Mouse (Mus musculus): ENCODE data around the gene Sema5a.

The Sema5a gene

DNA sequence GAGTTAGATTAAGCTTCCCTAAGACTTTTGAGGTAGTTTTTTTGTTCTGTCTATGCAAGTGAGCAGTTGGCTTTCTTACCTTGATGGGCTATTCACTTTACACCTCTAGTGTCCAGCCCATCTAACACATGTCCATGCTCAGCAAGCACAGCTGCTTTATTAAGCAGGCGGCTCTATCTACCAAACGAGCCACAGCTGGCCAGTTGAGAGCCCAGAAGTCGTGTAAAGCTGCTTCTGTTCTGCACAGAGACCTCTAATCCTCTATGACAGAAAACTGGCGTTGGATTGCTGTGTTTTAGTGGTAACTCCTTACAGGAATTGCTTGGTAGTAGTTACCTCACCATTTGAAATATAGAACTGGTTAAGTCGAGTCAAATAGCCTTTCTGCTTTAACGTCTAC lies 126.8 kb downstream of the Sema5a start:
- no peak for DNase-seq

DNA sequence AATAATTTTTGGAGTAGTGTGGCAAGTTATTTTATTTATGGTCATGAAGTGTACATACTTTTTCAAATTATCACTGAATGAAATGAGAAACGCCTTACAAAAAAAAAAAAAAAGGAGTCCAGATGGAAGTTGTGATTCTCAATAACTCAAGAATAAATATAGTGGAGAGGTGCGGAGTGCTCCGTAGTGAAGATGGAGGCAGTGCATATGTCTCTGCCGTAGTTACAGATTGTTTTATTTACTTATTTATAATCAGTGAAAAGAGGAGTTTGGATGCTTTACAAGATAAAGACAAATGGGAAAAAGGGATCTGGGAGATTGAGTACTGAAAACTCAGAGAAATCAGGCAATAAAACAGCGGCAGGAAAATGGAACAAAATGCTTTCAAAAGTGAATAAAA lies 131.7 kb downstream of the Sema5a start:
- DNase-seq: no peak

DNA sequence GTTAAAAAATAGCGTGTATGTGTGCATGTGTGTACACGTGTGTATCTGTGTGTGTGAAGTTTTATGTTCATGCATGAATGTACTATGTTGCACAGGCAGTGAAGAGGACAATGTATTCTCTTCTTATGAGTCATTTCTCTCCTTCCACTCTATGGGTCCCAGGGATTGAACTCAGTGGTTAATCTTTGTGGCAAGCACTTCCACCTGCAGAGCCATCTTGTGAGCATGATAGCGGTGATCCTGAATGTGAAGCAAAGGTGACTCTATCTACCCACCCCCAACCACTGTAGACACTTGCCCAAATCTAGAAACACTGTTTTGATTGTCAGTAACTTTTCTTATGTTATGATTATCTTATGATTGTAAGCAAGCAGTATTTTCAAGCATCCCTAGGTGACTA lies 133.2 kb downstream of the Sema5a start:
- no peak for DNase-seq

DNA sequence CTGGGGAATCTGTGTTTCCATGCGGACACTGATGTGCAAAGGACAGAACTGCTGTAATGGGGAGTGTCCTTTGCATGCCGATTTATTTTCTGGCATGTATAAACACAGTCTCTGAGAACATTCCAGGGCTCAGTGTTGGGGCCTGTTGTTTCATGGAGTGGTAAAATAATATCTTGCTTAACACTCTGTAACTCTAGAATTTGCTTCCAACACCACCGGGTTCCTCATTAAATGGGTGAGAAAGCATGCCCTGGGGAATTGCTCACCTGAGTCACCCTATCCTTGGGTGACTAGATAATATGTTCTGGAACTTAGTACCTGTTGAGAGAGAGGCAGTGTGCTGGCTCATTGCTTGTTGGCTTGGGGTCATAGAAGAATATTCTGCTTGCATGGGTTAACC lies 135.7 kb downstream of the Sema5a start:
- DNase-seq: no peak

DNA sequence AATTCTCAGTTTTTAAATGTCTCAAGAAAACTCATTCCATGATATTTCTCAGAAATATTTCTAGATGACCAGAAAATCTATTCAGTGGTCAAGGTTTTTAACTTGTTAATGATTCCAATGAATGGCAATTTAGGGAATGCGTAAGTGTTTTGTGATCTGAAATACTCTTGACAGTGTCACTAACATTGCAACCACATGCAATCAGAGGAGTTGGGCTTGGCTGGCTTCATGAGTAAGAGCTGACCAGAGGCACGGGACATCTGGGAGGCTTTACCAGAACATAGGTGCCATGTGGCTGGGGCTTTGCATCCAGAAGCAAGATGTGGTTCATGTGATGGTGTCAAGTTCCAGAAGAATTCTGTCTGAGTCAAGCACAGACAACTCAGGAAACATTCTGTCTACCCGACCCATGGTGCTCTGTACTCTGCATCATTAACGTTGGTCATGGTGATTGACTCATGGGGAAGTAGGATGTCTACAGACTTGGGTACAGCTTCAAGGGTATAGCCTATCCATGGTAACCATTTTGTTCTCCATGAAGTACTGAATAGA lies 138.4 kb downstream of the Sema5a start:
- no peak for DNase-seq

DNA sequence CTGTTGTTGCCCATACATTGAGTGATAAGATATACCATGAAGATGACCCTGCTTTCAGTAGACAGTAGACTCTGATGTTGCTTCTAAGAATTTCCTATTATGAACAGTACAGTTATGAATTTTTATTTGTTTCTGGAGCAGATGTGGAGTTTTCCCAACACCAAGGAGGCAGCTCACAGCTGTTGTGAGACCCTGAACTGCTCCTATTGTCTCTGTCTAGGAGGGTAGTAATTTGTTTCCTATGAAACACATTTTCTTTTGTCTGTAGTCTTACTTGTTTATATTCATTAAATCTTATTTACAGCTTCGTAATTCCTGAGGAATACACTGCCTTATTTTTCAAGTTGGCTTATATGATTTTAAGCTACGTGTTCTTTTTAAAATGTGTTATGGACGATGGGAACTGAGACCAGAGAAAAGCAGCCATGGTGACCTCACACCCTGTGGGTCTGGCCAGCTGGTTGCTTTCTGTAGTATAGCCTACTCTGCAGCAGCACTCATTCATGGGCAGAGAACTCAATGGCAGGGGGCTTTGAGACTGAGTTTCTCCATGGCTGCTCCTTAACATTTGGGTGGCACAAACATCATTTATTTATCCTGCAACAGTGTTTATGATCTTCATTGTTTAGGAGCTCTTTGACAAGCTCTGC lies 151.8 kb downstream of the Sema5a start:
- DNase-seq: no peak

DNA sequence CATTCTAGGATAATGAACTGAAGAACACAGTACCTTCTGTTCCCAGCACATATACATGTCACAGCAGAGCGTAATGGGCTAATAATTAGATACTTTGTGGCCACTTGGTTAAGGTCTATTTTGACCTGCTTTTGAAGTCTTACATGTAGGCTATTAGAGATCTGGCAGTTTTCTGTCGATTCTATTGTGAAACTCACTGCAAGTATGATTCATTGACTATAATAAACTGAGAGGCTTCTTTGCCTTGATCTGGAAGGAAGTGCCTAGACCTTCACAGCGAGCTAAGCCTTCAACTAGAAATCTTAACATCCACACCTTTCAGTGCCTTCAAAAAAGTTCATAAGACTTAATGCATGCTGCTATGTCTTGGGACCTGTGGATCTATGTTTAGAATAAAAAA lies 152.5 kb downstream of the Sema5a start:
- DNase-seq: no peak

DNA sequence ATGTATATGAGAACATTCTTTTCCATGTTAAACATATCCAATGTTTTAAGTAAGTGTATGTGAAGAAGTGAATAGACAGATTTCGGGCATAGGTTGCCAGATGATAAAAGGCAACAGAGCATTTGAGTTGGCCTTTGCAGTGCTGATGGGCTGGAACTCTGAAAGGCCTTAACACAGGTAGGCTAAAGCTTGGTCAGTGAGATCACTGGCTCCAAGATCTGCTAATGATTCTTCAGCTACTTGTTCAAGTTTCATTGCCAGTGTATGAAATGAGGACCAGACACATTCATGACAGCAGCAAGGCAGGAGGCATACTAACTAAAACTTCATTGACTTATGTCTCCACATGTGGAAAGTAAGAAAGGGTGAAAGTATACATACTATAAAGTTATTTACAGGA lies 154.1 kb downstream of the Sema5a start:
- DNase-seq: no peak

DNA sequence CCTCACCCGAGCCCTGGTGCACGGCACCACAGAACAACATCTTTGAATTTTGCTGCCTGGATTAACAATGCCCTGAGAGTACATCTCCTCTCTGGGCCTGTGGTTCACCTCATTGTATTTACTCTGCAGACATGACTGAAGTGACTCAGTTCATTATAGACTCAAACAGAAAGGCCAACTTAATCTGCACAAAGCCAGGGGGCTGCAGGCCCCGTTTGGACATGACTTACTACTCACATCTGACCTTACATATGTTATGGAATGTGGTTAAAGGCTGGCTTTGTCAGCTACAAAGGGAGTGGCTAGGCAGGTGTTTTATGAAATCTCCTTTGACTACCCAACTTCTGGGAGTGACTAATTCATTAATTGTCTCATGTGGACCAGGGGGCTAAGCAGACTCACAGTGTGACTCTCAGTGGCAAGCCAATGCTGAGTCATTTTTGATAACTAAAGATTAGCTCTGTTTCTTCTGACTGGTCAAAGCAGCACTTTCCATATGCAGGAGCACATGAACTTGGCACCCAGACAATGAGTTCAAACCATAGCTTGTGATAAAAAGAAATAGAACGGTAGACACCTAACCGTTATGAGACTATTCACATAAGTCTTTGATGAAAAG lies 157.4 kb downstream of the Sema5a start:
- no peak for DNase-seq

DNA sequence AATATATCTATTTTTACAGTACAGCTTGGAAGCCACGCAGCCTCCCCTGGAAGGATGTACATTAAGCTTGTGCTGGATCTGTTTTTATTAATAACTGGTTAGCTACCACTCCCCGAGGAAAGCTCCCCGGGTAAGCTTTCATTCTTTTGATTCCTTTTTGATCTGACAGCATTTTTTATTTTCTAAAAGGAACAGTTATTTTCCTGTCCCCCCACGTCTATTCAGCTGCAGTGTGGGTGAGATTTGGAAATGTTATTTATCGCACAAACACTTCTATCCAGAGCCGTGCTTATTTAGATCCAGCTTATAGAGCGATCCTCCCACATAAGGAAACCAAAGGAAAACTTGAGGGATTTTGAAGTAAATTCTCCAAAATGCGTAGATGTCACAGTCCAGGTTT lies 158.7 kb downstream of the Sema5a start:
- no peak for DNase-seq

DNA sequence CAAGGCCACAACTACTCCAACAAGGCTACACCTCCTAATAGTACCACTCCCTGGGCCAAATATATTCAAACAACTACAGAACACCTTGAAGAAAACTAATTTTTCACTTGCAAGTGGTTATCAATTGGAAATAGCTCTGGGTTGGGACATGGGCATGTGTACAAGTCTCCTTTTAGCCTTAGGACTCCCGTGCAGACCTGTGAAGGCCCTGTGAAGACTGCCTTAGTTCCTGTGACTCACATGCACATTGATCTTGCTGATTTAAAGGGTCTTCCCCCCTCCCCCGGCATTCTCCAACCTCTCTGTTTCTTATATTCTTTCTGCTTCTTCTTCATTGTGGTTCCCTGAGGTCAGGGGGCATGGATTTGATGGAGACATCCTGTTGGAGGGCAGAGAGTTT lies 161.8 kb downstream of the Sema5a start:
- DNase-seq: no peak

DNA sequence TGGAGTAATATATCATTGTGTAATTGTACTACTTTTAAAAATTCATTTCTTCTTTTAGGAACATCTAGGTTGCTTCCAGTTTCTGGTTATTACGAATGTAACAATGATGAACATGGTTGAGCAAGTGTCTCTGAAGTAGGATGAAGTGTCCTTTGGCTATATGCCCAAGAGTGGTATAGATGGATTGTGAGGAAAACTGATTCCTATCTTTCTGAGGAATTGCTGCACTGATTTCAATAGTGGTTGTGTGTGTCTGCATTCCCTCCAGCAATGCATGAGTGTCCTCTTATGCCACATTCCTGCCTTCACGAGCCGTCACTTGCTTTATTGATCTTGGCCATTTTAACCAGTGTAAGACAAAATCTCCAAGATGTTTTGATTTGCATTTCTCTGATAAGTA lies 163.2 kb downstream of the Sema5a start:
- DNase-seq: no peak

DNA sequence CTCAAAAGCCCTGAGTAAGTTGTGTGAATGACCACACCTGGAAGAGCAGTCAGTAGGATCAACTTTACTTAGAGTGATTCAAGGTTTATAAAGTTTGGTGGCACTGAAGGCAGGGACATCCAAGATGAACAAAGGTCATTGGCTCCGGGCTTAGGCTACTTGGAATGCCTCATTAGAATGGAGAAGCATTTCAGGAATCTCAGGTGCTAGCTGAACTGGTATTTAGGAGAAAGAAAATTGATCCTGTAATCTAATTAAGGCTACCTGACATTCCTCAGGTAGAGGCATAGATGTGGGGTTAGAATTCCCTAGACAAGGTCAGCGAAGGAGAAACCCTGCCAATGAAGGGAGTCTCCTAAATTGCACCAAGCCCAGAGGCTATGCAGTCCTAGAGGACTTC lies 171.7 kb downstream of the Sema5a start:
- DNase-seq: no peak

DNA sequence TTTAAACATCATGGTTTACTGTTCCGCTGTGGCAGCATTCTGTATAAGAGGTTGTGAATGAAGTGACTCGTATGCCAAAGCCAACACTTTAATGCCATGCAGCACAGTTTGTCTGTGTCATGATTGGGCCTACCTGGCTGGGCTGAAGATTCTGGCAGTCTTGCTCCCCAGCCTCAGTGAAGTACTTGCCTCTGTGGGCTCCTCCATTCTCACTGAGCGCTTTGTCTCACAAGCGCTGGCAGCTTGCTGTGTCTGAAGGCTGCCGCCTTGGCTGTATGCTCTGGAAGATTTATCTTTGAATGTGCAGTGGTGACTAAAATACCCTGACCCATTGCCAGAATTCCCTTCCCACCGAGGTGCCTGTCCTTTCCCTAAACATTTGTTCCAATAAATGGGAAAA lies 178.0 kb downstream of the Sema5a start:
- DNase-seq: no peak

DNA sequence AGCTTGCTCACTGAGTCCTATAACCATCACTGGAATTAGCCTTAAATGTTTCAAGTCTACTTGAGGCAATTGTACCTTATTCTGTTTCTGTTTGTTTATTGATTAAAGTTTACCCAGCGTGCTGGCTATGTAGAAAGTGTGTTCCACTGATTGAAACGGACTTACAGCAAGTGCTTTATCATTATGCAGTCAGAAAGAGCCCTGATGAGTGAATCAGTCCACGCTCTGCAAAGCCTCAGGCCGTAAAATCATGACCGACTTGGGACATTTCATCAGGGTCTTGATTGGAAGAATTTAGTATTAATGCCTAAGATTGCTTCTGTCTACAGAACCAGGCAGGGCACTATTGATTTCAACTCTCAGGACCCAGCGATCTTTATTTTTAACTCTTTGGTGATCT lies 178.5 kb downstream of the Sema5a start:
- DNase-seq: no peak

DNA sequence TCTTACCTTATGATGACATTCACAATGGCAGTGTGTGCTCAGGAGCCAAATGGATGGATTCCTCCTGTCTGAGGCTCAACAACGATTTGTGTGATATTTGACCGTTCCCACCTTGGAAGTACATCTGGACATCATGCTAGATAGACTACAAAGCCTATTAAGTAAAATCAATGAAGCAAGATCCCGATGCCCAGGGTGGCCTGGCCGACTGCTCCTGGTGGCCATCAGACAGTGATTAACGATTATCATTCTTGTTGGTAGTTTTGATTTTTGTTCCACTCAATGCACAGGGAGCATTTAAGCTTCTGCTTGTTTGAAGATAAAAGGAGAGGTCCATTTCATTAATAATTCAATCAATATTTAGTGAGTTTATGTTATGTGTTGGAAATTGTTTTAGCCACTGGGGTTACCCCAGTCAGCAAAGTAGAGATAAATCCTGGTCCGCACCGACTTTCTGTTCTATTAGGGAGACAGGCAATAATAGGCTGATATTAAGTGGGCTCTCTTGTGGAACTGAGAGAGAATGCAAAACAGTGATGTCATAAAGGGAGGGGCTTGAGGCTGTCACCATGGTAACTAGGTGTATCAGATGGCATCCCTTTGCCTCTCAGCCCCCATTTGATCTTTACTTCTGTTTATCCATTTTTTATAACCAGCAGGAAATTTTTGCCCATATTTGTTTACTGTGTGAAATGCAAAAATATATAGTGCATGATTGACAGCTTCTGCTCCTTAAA lies 182.7 kb downstream of the Sema5a start:
- DNase-seq: no peak

DNA sequence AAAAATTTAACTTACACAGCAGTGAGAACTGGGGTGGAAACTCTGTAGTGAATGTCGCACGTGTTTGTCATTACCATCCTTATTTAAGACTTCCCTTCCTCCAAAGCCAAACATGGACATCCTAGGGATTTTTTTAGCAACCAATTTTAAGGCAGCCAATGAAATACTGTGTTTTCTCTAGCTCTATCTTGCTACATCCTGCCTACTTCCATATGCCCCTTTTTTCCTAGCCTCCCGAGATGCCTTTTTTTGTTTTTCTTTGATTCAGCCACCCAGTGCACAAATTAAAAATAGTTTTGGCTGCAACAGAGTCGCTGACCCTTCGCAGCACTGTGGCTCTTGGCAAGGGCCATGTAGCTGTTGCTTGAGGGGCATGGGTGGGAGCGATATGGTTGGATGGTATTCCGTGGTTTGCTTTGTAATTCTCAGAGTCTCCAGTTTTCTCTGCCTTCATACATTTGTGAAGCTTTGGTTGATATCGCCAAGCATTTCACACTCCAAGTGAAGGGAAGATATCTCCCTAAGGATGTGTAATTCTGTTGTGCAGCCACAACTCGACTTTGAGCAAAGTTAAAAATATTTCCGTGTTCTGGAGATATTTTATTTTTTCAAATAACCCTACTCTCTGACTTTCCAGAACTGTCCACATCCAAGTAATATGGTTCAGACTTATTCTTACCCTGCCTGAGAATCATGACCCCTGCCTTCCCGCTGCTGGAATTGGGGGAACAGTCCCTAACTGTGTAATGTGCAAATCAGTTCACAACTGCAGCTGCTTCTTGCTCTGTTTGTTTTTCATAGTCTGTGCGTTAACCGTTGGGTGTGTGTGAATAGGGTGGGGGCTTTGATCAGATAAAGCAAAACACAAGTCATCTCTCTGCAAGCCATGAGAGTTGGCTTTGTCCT lies 188.6 kb downstream of the Sema5a start:
- no peak for DNase-seq

DNA sequence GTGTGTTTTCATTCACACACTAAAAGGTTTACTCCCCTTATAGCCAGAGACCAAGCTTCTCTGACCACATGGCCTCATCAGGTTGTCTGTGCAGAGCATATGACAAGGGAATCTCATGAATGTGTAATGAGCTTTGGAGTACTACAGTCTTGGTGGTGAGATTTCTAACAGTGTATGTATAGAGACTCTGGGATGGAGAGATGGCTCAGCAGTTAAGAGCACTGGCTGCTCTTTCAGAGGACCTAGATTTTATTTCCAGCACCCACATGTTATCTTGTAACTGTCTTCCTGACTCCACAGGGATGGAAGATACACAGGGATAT lies 189.2 kb downstream of the Sema5a start:
- no peak for DNase-seq

DNA sequence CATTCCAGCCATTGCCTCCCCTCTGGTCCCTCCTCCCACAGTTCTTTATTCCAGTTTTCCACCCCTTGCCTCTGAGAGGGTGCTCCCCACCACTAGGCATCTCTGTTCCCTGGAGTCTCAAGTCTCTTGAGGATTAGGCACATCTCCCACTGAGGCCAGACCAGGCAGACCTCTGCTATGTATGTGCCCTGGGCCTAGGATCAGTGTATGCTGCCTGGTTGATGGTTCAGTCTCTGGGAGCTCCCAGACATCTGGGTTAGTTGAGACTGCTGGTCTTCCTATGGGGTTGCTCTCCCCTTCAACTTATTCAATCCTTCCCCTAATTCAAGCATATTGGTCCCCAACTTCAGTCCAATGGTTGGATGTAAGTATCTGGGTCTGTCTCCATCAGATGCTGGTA lies 189.7 kb downstream of the Sema5a start:
- DNase-seq: no peak

DNA sequence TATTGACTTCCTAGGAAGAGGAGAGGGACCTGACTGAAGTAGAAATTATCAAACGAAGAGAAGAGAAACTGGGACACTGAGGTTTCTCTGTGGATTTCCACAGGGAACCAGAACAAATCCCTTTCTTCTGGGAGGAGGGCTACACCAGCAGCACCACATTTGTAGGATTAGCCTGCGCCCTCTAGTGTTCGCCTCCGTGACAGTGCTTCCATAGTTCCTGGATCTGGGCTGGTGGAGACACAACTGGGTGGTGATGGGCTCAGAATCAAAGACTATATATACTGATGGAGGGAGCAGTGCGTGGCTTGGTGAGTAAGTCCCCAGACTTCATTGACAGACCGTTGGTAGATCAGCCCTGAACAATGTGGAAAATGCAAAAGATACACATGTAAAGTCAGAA lies 193.0 kb downstream of the Sema5a start:
- DNase-seq: peak; percentile 77

DNA sequence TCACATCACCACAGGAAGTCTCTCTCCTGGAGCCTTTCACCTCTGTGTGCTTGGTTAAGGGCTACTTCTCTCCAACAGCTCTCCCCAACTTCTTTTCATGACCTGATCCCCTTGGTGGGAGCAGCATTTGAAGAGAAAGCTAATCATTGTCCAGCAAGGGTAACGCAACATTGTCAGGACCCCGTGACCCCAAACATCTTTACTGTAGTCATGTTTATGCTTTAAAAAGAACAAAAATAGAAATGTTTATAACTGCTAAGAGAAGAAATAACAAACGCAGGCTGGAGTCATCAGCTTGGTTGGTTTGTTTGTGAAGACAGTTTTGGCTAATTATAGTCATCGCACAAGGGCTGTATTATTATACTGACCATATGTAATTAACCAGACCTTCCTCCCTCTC lies 198.1 kb downstream of the Sema5a start:
- DNase-seq: no peak

DNA sequence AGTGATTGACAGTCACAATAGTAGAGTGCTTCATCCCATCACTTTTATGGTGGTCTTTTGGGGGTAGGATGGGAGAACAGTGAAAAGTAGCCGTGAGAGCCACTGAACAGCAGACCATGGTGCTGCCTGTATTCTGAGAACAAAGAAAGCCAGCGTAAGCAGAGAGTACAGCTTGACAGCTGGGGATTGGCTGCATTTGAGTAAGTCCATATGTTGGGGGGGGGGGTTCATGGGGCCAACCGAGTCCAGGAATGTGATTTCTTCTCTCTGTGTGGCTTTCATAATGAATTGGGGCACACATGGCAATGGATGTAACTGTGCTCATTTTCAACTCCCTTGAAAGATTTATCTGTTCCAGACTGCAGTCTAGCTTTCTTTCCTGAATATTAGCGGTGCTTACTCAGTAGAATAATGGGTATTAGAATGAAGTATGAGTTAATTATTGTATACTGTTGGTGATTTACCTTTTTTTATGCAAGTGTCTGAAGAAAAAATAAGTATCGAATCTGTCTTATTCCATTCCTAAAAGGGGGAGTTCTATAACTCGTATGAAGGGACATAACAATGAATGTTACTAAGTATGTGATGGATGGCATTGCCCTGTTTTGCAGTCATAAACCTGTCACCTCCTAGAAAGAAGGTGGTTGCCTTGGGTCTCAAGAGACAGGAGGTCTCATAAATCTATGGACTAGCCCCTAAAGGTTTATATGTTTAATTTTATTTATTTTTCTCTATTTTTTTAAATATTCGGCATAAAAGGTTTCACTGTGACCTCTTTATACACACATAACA lies 203.1 kb downstream of the Sema5a start:
- DNase-seq: no peak

DNA sequence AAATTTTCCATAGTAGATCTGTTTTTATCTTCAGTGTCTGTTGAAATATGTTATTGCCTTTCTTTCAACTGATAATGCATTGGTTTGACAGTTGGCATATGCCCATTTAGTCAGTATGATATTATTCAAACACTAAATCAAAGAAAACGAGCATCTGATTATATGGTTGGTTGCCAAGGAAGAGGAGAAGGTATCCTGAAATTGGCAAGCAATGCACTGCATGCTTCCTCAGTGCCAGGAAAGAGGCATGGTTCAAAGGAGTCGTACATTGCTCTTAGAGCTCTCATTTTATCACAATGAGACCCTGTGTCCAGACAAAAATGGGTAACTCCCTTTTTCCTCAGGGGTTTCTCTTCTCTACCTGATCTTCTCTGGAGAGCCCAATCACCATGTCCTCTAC lies 214.4 kb downstream of the Sema5a start:
- no peak for DNase-seq
